Mouse (Mus musculus) MEL (cell line): ENCODE results near the gene Prdx3. TPM values are rescaled to one million over a fixed set of nuclear protein-coding genes. Genes with fewer than 3 reads are reported as not detected.

Source experiments
- DNase-seq: peaks from one replicate; pipeline ENCODE4 v3.0.0; 2011; ENCODE audit warnings: low read depth, low spot score
- H3K27ac ChIP-seq: 2 replicates; pipeline ENCODE4 v1.5.1; 2012; ENCODE audit warnings: low read depth, mild to moderate bottlenecking, control low read depth, low read length, moderate library complexity; ENCODE audit not compliant: control insufficient read depth
- H3K27me3 ChIP-seq, 2 experiments: fragments of 150-350 bp in 1 of 2; sonication (generic) in 1 of 2; 2 replicates each; pipeline ENCODE4 v1.6.1; 2012; ENCODE audit warnings: low read length in 2 of 2, mild to moderate bottlenecking in 2 of 2, improper control_type of control experiment in 1 of 2, moderate library complexity in 1 of 2; ENCODE audit not compliant: insufficient read depth in 2 of 2, control insufficient read depth in 1 of 2
- H3K36me3 ChIP-seq, 2 experiments: 2 replicates each; pipeline ENCODE4 v1.6.1; 2012 to 2014; ENCODE audit warnings: low read length in 2 of 2, improper control_type of control experiment in 1 of 2, inconsistent platforms in 1 of 2, mild to moderate bottlenecking in 1 of 2; ENCODE audit not compliant: insufficient read depth in 2 of 2, control insufficient read depth in 1 of 2
- H3K4me1 ChIP-seq, 2 experiments: fragments of 150-350 bp in 1 of 2; sonication (generic) in 1 of 2; 2 replicates each; pipeline ENCODE4 v1.6.1; 2012; ENCODE audit warnings: low read length in 2 of 2, improper control_type of control experiment in 1 of 2, mild to moderate bottlenecking in 1 of 2; ENCODE audit not compliant: insufficient read depth in 2 of 2, control insufficient read depth in 1 of 2
- H3K4me3 ChIP-seq, 2 experiments: fragments of 150-350 bp in 1 of 2; sonication (generic) in 1 of 2; 2 replicates each; pipeline ENCODE4 v1.5.1; 2012; ENCODE audit warnings: low read depth in 2 of 2, low read length in 2 of 2, mild to moderate bottlenecking in 2 of 2, moderate library complexity in 2 of 2, control low read depth in 1 of 2, improper control_type of control experiment in 1 of 2; ENCODE audit not compliant: control insufficient read depth in 1 of 2, insufficient read depth in 1 of 2
- H3K79me2 ChIP-seq: 2 replicates; pipeline ENCODE4 v1.6.1; 2012; ENCODE audit warnings: mild to moderate bottlenecking, low read length, moderate library complexity; ENCODE audit not compliant: control insufficient read depth, poor library complexity, insufficient read depth
- H3K9ac ChIP-seq: 2 replicates; pipeline ENCODE4 v1.6.1; 2012; ENCODE audit warnings: low read depth, mild to moderate bottlenecking, control low read depth, low read length, moderate library complexity; ENCODE audit not compliant: control insufficient read depth, poor library complexity, severe bottlenecking
- H3K9me3 ChIP-seq: fragments of 150-350 bp; sonication (generic); replicated peaks from 2 replicates; pipeline ENCODE4 v1.6.1; 2012; ENCODE audit warnings: mild to moderate bottlenecking, low read length, improper control_type of control experiment, moderate library complexity; ENCODE audit not compliant: insufficient read depth
- BHLHE40 ChIP-seq: IDR thresholded peaks from 2 replicates; pipeline ENCODE4 v1.6.1; 2012; ENCODE audit warnings: low read depth, mild to moderate bottlenecking, inconsistent platforms, low read length, improper control_type of control experiment, borderline replicate concordance
- CHD2 ChIP-seq: IDR thresholded peaks from 2 replicates; pipeline ENCODE4 v1.6.1; 2011; ENCODE audit warnings: low read length, improper control_type of control experiment
- CTCF ChIP-seq, 3 experiments: IDR thresholded peaks in 2 of 3; conservative IDR thresholded peaks in 1 of 3; 2 replicates each; pipeline ENCODE4 v1.5.1; 2011 to 2012; ENCODE audit warnings: low read length in 3 of 3, low read depth in 2 of 3, mild to moderate bottlenecking in 2 of 3, improper control_type of control experiment in 1 of 3, inconsistent platforms in 1 of 3, mixed read lengths in 1 of 3, moderate library complexity in 1 of 3; ENCODE audit not compliant: control insufficient read depth in 1 of 3, insufficient read depth in 1 of 3, poor library complexity in 1 of 3, severe bottlenecking in 1 of 3
- E2F4 ChIP-seq: IDR thresholded peaks from 2 replicates; pipeline ENCODE4 v1.6.1; 2011; ENCODE audit warnings: low read depth, low read length, improper control_type of control experiment, borderline replicate concordance
- EP300 ChIP-seq, 2 experiments: IDR thresholded peaks; 2 replicates each; pipeline ENCODE4 v1.6.1; 2011; ENCODE audit warnings: improper control_type of control experiment in 2 of 2, low read length in 2 of 2, low read depth in 1 of 2, mild to moderate bottlenecking in 1 of 2
- GATA1 ChIP-seq: IDR thresholded peaks from 2 replicates; pipeline ENCODE4 v1.6.1; 2011; ENCODE audit warnings: low read depth, low read length, improper control_type of control experiment
- HCFC1 ChIP-seq: IDR thresholded peaks from 2 replicates; pipeline ENCODE4 v1.6.1; 2012; ENCODE audit warnings: low read depth, mild to moderate bottlenecking, inconsistent platforms, low read length, improper control_type of control experiment, moderate library complexity
- JUND ChIP-seq: IDR thresholded peaks from 2 replicates; pipeline ENCODE4 v1.6.1; 2011; ENCODE audit warnings: low read depth, mild to moderate bottlenecking, improper control_type of control experiment, low read length
- MAZ ChIP-seq: IDR thresholded peaks from 2 replicates; pipeline ENCODE4 v1.6.1; 2012; ENCODE audit warnings: low read depth, mild to moderate bottlenecking, inconsistent platforms, low read length, improper control_type of control experiment
- MYC ChIP-seq: IDR thresholded peaks from 2 replicates; pipeline ENCODE4 v1.6.1; 2011; ENCODE audit warnings: low read depth, mild to moderate bottlenecking, low read length, improper control_type of control experiment, moderate library complexity
- POLR2AphosphoS2 ChIP-seq: IDR thresholded peaks from 2 replicates; pipeline ENCODE4 v1.6.1; 2011; ENCODE audit warnings: low read length, improper control_type of control experiment
- RAD21 ChIP-seq: IDR thresholded peaks from 2 replicates; pipeline ENCODE4 v1.6.1; 2011; ENCODE audit warnings: mild to moderate bottlenecking, low read depth, low read length, improper control_type of control experiment
- RCOR1 ChIP-seq: IDR thresholded peaks from 2 replicates; pipeline ENCODE4 v1.6.1; 2012; ENCODE audit warnings: low read depth, mild to moderate bottlenecking, inconsistent platforms, low read length, improper control_type of control experiment
- SIN3A ChIP-seq: IDR thresholded peaks from 2 replicates; pipeline ENCODE4 v1.6.1; 2012; ENCODE audit warnings: low read length, improper control_type of control experiment, inconsistent platforms
- SMC3 ChIP-seq: IDR thresholded peaks from 2 replicates; pipeline ENCODE4 v1.6.1; 2011; ENCODE audit warnings: low read depth, low read length, improper control_type of control experiment
- UBTF ChIP-seq: IDR thresholded peaks from 2 replicates; pipeline ENCODE4 v1.6.1; 2012; ENCODE audit warnings: low read depth, mild to moderate bottlenecking, inconsistent platforms, low read length, improper control_type of control experiment, moderate library complexity, borderline replicate concordance; ENCODE audit not compliant: insufficient read depth
- USF2 ChIP-seq, 2 experiments: IDR thresholded peaks; 2 replicates each; pipeline ENCODE4 v1.6.1; 2011 to 2012; ENCODE audit warnings: improper control_type of control experiment in 2 of 2, low read length in 2 of 2, borderline replicate concordance in 1 of 2, inconsistent platforms in 1 of 2, low read depth in 1 of 2, mild to moderate bottlenecking in 1 of 2; ENCODE audit not compliant: insufficient read depth in 1 of 2
- ZKSCAN1 ChIP-seq: IDR thresholded peaks from 2 replicates; pipeline ENCODE4 v1.6.1; 2012; ENCODE audit warnings: low read depth, mild to moderate bottlenecking, inconsistent platforms, low read length, improper control_type of control experiment, moderate library complexity
- ZMIZ1 ChIP-seq: IDR thresholded peaks from 2 replicates; pipeline ENCODE4 v1.6.1; 2012; ENCODE audit warnings: low read depth, mild to moderate bottlenecking, inconsistent platforms, low read length, improper control_type of control experiment, moderate library complexity
- ZNF384 ChIP-seq: IDR thresholded peaks from 2 replicates; pipeline ENCODE4 v1.6.1; 2012; ENCODE audit warnings: low read depth, mild to moderate bottlenecking, inconsistent platforms, low read length, improper control_type of control experiment
- polyA plus RNA-seq, 2 experiments: library from polyadenylated mRNA; stranded (reverse) in 1 of 2; unstranded in 1 of 2; fragments of >175 nt in 1 of 2; fragments of >200 nt in 1 of 2; gene quantifications; 2 replicates each; pipeline versions ENCODE4 v1.2.1 to v1.2.4; 2012; ENCODE audit warnings: low replicate concordance in 2 of 2, low read depth in 1 of 2; ENCODE audit not compliant: insufficient read length in 2 of 2, insufficient read depth in 1 of 2, missing spikeins in 1 of 2
- total RNA-seq: library from RNA; depleted of rRNA; stranded (reverse); fragments of 300-350 nt; gene quantifications from 2 replicates; pipeline ENCODE4 v1.2.3, GENCODE M21; 2012

Gene Prdx3
- total and polyA plus RNA-seq, 3 experiments: 267 to 332 TPM; not detected in 1

DNA sequence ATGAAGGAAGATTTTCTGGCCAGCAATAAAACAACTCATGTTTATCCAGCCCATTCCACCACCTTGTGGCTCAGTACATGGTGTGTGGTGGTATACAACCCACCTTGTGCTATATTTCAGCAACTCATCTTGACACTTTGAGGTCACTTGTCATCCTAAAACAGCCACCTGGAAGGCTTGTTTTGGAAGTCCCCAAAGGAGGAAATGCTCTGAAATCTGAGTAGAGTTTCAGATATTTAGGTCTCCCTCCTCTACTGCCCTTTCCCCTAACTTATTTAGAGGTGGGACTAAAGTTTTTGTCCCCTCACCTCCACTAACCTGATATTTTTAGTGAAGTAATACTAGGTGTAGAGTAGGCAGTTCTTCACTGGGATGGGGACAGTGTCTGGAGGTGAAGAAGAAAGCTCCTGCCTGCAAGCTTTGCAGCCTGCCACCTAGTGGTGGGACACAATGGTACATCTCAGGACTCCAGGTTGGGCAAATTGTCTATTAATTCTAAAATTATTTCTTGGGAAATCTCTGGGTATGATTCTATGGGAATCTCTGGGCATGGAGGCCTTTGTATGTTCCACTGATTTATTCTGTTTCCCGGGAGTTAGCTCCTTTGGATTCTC, 17.7 kb upstream of the Prdx3 start:
- TF ChIP-seq ZNF384: no peak
- TF ChIP-seq SMC3: peak; percentile 85
- no peak for TF ChIP-seq MYC
- TF ChIP-seq RAD21: peak; percentile 73
- TF ChIP-seq EP300 (IDR thresholded peaks at IDR 0.05; ENCODE audit: low read depth in 1 of 2, low read length in 2 of 2): 0 out of 4 replicates have a peak, but pooled peaks of 1 of the 2 experiments have one; percentile 4
- peak; percentile 88 to 96 (median 96) for TF ChIP-seq CTCF (IDR thresholded peaks at IDR 0.05 in 2 of 3, conservative IDR thresholded peaks at IDR 0.05 in 1 of 3; ENCODE audit: control insufficient read depth in 1 of 3, insufficient read depth in 1 of 3, low read depth in 2 of 3, low read length in 3 of 3, poor library complexity in 1 of 3, severe bottlenecking in 1 of 3)
- Histone ChIP-seq H3K4me1 (peaks cover 28% of the 10 kb centered on the region in 2 experiments), H3K4me3 (no peak overlapping the region), H3K9ac (no peak overlapping the region), H3K27ac (no peak overlapping the region), H3K36me3 (peaks cover 0 to 47% of the 10 kb centered on the region in 2 experiments; a peak in 2 of 4 replicates), H3K27me3 (no peaks in the 10 kb centered on the region), H3K9me3 (no peaks in the 10 kb centered on the region), H3K79me2 (peaks cover 2% of the 10 kb centered on the region; the same call in 1 of the 2 replicates)
- DNase-seq: peak; percentile 90

DNA sequence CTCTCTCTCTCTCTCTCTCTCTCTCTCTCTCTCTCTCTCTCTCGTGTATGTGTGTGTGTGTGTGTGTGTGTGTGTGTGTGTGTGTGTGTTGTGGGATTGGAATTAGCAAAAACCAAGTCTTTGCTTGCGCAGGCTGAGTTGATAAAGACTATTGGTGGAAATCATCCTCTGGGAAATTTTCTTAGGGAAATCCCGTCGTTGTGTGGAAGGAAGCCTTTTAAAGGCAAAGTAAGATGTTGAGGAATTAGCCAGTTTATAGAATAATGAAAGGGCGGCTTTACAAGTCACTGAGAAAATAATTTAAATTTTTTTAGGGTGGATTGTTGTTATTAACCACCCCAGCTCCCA, 16.7 kb upstream of the Prdx3 start:
- peak; percentile 52 for DNase-seq
- Histone ChIP-seq H3K4me1 (peaks cover 28 to 29% of the 10 kb centered on the region in 2 experiments), H3K4me3 (peak overlapping the region; percentile 89 to 90), H3K9me3 (no peaks in the 10 kb centered on the region), H3K79me2 (peaks cover 2% of the 10 kb centered on the region; the same call in 1 of the 2 replicates), H3K27ac (no peak overlapping the region; the same call in 1 of the 2 replicates), H3K36me3 (peaks cover 0 to 47% of the 10 kb centered on the region in 2 experiments; a peak in 2 of 4 replicates), H3K9ac (peak overlapping the region; percentile 78), H3K27me3 (no peaks in the 10 kb centered on the region)
- TF ChIP-seq MAZ (no peak), HCFC1 (0 out of 2 replicates have a peak, but pooled peaks have one; percentile 12), CHD2 (no peak), BHLHE40 (no peak), GATA1 (0 out of 2 replicates have a peak, but pooled peaks have one; percentile 5), SIN3A (no peak), JUND (no peak), POLR2AphosphoS2 (no peak), USF2 (IDR thresholded peaks at IDR 0.05; ENCODE audit: borderline replicate concordance in 1 of 2, insufficient read depth in 1 of 2, low read depth in 1 of 2, low read length in 2 of 2) (no peak), ZKSCAN1 (no peak), UBTF (no peak), RCOR1 (0 out of 2 replicates have a peak, but pooled peaks have one; percentile 5), SMC3 (no peak), E2F4 (no peak), ZMIZ1 (no peak)
